Comparison of ENCODE assay signal across 20 mouse cellular contexts in genomic region chr6:7832564-7833175, GRCm38 (mm10).
"Had no signal": no experiment of that assay in that cellular context is flagged by ENCODE, and none has a peak within 500 bp of the region (broad histone marks: within the 10 kb centered on the region; RNA-seq: fewer than 3 reads in every experiment).

No protein-coding gene starts in this region.

- H3K27ac ChIP-seq: kidney, postnatal 0 days; layer of hippocampus, adult 2 months; limb, embryonic 13.5 days; liver, embryonic 12.5 days; liver, embryonic 15.5 days; midbrain, embryonic 12.5 days; midbrain, embryonic 15.5 days; neural tube, embryonic 12.5 days; stomach, postnatal 0 days had no signal

- H3K4me1 ChIP-seq: liver, embryonic 12.5 days; liver, embryonic 15.5 days; midbrain, embryonic 12.5 days; midbrain, embryonic 15.5 days; neural tube, embryonic 12.5 days had no signal

- H3K4me3 ChIP-seq: layer of hippocampus, adult 2 months; limb, embryonic 13.5 days; liver, embryonic 12.5 days; liver, embryonic 15.5 days; midbrain, embryonic 12.5 days; midbrain, embryonic 15.5 days; myocyte; neural tube, embryonic 12.5 days had no signal

- ATAC-seq: intestine, postnatal 0 days; liver, embryonic 12.5 days; midbrain, embryonic 15.5 days had no signal

- H3K9ac ChIP-seq: limb, embryonic 13.5 days; liver, embryonic 12.5 days; liver, embryonic 15.5 days; midbrain, embryonic 12.5 days; midbrain, embryonic 15.5 days; neural tube, embryonic 12.5 days had no signal

- H3K4me2 ChIP-seq: limb, embryonic 13.5 days; liver, embryonic 12.5 days; liver, embryonic 15.5 days; midbrain, embryonic 12.5 days; midbrain, embryonic 15.5 days; neural tube, embryonic 12.5 days had no signal

- H3K9me3 ChIP-seq: limb, embryonic 13.5 days; liver, embryonic 12.5 days; liver, embryonic 15.5 days; midbrain, embryonic 12.5 days; midbrain, embryonic 15.5 days; neural tube, embryonic 12.5 days had no signal

- H3K36me3 ChIP-seq: limb, embryonic 13.5 days; liver, embryonic 12.5 days; liver, embryonic 15.5 days; midbrain, embryonic 12.5 days; midbrain, embryonic 15.5 days; neural tube, embryonic 12.5 days had no signal

- DNase-seq: kidney, adult 2 months; kidney, postnatal 25 days; layer of hippocampus, adult 9-11 months; liver; lung, adult 2 months; lung, postnatal 14 days; lung, postnatal 4 days; thymus, adult 2 months; thymus, postnatal 25 days had no signal

- H3K27me3 ChIP-seq: limb, embryonic 13.5 days; liver, embryonic 15.5 days; midbrain, embryonic 12.5 days; midbrain, embryonic 15.5 days; neural tube, embryonic 12.5 days had no signal
